Mouse (Mus musculus): Measurements from ENCODE around the gene Pus7.

Pus7 gene

DNA sequence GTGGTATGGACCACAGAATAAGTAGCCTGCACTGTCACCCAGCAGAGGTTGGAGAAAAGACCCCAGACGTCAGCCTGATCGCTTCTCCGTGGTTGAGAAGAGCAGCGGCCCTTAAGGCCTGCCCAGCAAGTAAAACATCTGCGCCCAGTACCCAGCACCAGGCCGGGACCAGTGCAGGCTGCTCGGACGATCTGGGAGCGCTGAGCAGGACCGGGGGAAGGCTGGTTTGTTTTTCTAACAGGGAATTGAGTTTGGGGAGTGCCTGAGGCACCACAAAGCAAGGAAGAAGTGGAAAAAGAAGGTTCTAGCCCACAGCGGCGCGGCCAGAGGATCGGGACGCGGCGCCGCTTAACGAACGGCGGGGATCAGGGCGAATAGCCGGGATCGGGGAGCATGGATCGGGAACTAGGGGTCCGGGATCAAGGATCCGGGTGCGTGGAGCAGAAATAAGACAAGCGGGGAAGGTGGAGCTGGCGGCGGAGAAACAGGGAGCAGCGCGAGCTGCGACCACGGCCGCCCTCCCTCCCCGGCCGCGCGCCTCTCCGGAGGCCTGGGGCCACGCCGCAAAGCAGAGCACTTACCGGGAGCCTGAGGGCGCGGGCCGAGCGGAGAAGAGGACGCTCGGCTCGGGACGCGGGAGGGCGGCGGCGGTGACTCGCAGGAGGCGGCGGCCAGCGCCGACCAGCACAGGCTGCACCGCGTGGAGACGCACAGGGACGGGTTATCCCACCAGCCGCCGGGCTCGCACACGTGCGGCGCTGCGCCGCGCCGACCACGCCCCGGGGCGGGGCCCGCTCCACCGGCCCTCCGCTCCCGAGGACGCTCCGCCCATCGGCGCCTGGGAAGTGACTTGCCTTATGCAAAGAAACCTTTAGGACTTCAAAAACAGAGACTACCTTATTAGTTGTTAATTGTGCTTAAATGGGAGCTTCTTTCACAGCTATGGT, at the start of gene Pus7:
Pus7 (minus strand) TSS at position 781 of the 947 bp plus-strand sequence.
- DNase-seq, result peak; percentile 95

DNA sequence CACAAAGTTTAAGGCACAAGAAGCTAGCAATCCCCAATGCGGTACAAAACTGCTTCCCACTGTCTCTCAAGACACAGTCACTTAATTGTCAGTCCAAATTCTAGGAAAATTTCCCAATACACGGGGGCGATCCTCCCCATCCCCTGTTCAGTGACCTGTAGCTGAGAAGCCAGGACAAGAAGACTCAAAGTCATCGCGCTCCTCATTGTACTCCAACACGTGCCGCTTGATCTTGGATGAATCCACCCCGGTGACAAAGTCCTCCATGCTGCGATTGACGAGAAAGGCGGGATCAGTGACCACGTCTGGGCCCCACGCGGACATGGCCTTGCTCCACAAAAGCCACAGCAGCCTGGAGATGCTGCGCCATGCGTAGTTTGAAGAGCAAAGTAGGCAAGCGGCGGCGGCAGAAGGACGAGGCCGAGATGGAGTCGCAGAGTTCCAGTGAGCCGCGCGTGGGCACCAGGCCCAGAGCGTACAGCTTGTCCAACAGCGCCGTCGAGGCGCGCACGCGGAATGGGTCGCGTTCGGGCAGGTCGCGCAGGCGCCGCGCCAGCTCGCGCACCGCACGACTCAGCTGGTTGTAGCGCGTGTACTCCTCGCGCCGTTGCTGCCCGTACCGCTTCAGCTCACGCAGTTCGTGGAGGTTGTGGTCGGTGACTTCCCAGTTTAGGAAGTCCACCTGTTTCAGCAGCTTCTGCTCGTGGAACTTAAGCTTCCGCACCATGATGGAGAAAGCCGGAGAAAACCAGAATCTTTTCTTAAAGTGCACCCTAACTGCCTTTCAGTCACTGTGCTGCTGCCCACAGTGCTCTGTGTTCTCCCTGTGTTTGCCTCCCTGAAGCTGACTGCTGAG, 47.6 kb upstream of the Pus7 start:
- DNase-seq, result peak; percentile 39

GRCm38 (mm10) chr5:23826321-23827004, 43.0 kb upstream of the Pus7 start:
- peak; percentile 76 for DNase-seq

GRCm38 (mm10) chr5:23824171-23824733, 40.7 kb upstream of the Pus7 start:
- no peak for DNase-seq

GRCm38 (mm10) chr5:23822306-23822705, 38.8 kb upstream of the Pus7 start:
- DNase-seq, result no peak

DNA sequence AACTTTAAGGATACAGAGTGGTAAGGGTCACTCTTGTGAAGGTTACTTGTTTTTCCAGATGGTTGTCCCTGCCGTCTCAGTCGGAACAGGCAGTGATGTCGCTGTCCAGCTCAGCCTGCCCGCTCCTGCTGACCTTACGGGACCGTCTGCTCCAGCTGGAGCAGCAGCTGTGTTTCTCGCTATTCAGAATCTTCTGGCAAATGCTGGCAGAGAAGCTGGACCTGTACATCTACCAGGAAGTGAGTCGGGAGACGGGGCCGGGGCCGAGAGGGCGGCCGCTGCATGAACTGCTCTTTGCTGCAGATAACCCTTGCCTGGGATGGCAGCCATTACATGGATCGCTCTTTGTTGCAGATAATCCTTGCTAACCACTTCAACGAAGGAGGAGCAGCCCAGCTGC, 33.2 kb upstream of the Pus7 start:
- no peak for DNase-seq

- DNase-seq, result no peak
Observed at GRCm38 (mm10) chr5:23814841-23815240, 31.3 kb upstream of the Pus7 start.

DNA sequence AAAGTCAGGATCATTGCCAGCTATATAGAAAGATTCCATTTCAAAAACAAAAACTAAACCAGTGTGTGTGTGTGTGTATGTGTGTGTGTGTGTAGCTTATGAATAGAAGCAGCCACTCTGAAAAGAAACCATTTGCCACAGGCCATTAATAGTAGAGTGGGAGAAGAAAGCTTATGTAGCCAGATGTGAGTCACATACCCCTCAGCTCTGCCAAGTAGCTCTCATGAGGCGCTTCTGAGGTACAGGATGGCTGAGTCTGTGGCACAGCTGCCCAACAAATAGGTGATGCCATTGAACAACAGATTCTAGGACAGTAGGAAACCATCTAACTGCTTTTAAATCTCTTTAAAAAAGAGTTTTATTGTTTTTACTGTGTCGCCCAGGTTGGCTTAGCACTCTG, 9.2 kb upstream of the Pus7 start:
- DNase-seq, result no peak

DNA sequence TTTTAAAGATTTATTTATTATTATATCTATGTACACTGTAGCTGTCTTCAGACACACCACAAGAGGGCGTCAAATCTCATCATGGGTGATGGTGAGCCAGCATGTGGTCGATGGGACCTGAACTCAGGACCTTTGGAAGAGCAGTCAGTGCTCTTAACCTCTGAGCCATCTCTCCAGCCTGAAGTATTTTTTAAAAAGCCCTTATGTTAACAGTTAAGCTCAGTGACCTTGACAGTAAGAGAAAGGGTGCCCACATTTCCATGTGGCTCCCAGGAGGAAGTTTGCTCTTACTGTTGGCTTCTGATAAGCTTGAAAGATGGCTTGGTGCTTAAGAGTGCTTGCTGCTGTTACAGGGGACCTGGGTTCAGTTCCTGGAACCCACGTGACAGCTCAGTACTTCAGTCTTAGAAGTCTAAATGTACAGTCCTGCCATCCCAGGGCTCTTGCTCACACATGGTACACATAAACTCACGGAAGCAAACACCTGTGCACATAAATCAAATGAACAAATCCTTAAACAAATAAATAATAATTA, 5.6 kb upstream of the Pus7 start:
- DNase-seq, result no peak

DNA sequence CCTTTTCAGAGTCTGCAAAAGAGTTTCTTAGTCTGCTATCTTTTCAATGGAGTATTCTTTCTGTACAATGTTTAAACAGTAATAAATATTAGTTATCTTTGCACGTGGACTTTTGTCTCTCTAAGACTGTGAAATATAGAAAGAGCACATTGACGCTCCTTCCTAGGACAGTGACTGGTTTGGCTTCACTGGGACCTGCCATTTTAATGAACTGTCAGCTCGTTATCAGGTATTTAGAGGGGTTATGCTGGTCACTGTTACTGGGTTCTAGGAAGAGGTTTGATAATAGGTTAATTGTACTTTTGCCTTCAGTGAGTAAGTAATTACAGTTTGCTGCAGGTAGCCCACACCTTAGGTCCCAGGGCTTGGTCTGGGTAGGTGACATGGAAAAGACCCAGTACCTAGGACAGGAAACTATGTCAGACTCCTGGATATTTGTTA, 4.9 kb upstream of the Pus7 start:
- DNase-seq, result no peak

DNA sequence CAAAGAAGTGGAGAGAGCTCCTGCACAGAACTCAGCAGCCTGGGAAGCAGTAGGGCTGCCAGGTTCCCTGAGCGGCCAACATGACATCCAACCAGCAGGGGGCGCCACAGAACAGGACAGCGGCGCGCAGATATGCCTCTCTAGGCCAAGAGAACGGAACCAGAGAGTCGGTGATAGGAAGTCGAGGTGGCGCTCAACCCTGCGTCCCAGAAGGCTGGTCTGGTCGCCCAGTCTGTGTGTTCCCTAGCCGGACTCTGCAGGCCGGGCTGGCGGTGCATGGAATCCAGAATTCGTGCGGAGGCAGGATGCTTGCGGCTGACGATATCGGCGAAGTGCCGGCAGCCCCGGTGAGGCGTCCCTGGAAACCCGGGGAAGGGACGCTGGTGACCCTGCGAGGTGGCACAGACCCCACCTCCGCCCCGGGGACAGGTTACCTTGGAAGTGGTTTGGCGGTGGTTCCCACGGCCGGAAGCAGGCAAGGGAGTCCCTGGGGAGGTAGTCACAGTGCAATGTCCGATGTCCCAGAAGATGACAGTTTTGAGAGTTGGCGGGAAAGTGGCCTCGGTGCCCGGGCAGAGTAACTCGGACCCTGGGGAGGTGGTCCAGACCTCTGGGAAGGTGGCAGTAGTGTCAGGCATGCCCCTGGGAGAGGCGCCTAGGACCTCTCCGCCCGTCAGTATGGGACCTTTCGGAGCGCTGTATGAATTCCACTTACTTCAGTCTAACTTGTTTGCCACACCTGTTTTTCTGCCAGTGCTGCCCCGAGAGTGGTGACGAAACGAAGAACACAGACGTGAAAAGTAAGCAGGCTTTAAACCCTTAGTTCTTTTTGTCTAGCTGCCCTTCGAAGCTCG, 4.3 kb upstream of the Pus7 start, which contains the start of gene Rint1:
Rint1 (plus strand) TSS at position 176 of the 854 bp plus-strand sequence.
- peak; percentile 94 for DNase-seq

- no peak for DNase-seq
Observed at GRCm38 (mm10) chr5:23782051-23782810, 1.3 kb downstream of the Pus7 start.

DNA sequence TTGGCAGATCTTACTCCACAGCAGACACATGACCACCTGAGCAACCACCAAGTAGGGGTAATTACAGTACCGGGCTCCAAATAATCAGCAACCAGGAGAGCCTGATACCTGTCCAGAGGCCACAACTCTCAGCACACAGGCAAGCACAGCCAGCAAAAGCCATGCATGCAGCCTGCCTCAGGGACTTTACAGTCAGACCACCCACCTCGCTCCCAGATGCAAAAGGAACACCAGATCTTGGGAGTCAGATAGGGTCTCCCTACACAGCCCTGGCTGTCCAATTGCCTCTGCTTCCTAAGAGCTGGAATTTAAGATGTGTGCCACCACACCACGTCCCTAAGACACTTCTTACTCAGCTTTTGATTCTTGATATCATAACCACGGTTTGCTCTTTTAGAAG, 2.3 kb downstream of the Pus7 start:
- no peak for DNase-seq

GRCm38 (mm10) chr5:23780516-23780915, 3.0 kb downstream of the Pus7 start:
- no peak for DNase-seq

GRCm38 (mm10) chr5:23774186-23774585, 9.3 kb downstream of the Pus7 start:
- DNase-seq, result no peak

DNA sequence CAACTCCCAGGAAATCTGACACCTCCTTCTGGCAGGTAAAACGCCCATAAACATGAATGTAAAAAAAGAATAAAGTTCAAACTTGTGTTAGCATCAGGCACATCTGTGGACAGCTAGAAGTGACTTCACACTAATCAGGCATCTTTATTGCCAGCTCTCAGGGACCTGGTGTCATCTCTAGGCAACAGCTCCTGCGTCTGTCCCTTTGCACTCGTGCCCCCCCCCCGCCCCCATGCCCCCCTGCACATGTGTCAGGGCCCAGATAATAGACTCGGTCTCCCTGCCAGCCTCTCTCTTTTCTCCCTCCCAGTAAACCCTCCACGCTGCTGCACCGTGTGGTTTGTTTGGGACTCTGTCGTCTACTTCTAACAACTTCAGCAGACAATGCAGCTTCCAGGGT, 12.4 kb downstream of the Pus7 start:
- DNase-seq, result no peak

DNA sequence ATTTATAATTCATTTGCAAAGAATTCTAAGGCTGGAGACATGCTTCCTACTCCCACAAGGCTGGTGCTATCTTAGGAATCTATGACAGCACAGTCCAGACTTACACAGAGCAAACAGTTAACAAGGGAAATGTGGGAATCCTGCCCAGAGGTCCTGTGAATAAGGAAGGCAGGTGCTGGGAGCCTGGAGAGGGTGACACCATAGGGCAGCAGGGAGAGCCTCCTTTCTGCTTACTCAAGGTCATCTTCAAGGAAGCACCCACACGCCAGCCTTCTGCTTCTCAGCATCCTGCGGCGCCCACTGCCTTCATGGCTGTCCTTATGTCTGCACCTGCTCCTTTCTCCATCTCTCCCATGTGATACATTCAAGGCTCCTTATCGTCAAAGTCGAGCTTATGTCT, 19.0 kb downstream of the Pus7 start:
- no peak for DNase-seq

- DNase-seq, result no peak
Observed at GRCm38 (mm10) chr5:23762531-23762930, 21.0 kb downstream of the Pus7 start.

GRCm38 (mm10) chr5:23758633-23759032, 24.9 kb downstream of the Pus7 start:
- peak; percentile 54 for DNase-seq

DNA sequence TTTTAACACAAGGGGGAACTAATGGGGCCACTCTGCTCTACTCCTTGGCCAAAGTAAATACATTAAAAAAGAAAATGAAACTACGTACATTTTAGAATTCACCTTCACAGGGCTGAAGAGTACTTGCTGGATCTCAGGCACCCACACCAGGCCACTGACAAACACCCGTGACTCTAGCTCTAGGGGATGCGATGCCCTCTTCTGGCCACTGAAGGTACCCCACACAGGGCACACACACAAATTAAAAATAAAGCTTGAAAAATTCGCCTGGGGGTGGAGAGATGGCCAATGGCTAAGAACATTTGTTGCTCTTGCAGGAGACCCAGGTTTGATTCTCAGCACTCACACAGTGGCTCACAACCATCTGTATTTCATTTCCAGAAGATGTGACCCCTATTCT, 27.1 kb downstream of the Pus7 start:
- DNase-seq, result no peak

GRCm38 (mm10) chr5:23755591-23755990, 27.9 kb downstream of the Pus7 start:
- DNase-seq, result no peak

Measured in embryo, embryonic 11 days (tissue).